Mouse (Mus musculus): ENCODE data around the gene Ubap2. TPM values are rescaled to one million over a fixed set of nuclear protein-coding genes. Genes with fewer than 3 reads are reported as not detected.

Gene Ubap2
- polyA plus RNA-seq (2016; fragmentation: Nextera tagmentation; extraction: Ambion mirVana) = 77.0 and 86.5 TPM in 2 replicates

DNA sequence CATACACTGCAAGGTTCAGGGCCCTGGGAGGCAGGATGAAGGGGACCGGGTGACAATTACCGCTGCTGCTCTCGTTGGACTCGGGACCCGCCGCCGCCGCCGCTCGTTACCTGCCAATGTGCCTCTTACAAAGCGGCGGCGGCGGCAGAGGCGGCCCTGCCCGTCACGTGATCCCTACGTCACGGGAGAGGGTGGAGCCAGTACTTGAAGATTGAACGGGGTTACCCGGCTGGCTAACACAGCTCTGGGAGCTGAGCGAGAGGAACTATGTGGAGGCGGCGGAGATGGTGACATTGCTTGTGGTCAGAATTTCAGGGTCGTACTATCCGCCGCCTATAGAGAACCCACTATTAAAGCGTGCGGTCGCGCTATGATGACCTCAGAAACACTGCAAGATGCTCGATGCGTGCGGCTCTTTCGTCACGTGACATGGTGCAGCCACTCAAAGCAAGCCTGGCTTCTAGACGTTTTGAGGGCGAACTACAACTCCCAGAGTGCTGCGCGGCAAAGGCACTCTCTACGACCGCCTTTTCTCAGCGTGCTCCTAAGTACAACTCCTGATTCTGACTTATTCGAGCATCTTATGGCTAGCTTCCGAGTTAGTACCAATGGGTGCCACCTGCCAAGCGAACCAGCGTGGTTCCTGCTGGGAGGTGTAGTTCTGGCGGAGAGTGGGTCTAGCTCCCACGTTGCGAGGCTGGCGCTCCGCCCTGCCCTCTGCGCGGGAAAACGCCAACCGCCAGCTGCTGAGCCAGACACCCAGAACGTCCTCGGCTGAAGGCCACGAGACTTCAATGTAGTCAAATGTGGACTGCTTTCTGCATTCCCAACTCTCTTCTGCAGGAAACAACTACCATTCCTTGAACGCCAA, at the start of gene Ubap2:
TSS of gene Ubap2 (minus strand) at position 165 of the 871 bp plus-strand sequence.
- Histone ChIP-seq H3K9me3 (replicated peaks) (no peaks in the 10 kb centered on the region), H3K27me3 (ENCODE audit: low read depth, poor library complexity, severe bottlenecking) (no peaks in the 10 kb centered on the region), H3K27ac (replicated peaks) (peak within 1 kb of the TSS; percentile 97), H3K4me3 (peak within 1 kb of the TSS; percentile 92), H3K36me3 (peaks cover 22% of the 10 kb centered on the region), H3K4me1 (peaks cover 32% of the 10 kb centered on the region)
- under 1% methylated on average over 60 of the region's 60 CpGs for WGBS
- peak; percentile 97 for DNase-seq (ENCODE audit: low spot score)

DNA sequence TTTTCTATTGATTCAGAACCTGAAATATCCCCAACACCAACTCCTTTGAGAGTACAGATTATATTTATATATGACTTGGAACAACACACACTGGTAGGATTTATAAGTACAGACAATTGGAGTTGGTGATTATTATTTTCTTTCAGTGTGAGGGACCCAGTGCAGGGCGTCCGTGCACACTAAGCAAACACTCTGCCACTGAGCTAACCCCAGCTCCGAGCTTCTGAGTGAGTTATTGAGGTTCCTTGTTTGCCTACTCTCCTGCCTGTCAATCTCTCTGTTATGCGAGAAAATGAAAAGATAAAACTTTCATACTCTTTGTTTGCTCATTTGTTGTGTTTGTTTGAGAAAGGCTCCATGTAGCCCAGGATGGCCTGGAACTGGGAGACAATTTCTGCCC, 46.0 kb upstream of the Ubap2 start:
- Histone ChIP-seq H3K9me3 (replicated peaks) (no peaks in the 10 kb centered on the region), H3K4me3 (no peak overlapping the region), H3K4me1 (no peaks in the 10 kb centered on the region), H3K36me3 (no peaks in the 10 kb centered on the region), H3K27me3 (ENCODE audit: low read depth, poor library complexity, severe bottlenecking) (no peaks in the 10 kb centered on the region), H3K27ac (replicated peaks) (no peak overlapping the region)
- DNase-seq (ENCODE audit: low spot score) = no peak
- 81% methylated on average over 4 of the region's 4 CpGs for WGBS

DNA sequence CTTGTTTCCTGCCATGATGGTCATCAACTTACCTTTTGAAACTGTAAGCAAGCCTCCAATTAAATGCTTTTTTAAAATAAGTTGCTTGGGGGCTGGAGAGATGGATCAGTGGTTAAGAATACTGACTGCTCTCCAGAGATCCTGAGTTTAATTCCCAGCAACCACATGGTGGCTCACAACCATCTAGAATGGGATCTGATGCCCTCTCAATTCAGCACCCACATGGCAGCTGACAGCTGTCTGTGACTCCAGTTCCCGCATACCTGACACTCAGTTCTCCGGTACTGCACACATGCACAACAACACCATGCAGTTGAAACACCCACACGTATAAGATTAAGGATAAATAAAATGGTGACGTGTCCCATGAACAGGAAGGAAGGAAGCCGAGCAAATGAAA, 43.3 kb upstream of the Ubap2 start:
- 85% methylated on average over 5 of the region's 5 CpGs for WGBS
- DNase-seq (ENCODE audit: low spot score) = no peak
- no peaks in the 10 kb centered on the region for H3K27me3 ChIP-seq (ENCODE audit: low read depth, poor library complexity, severe bottlenecking)
- H3K4me3 ChIP-seq = no peak overlapping the region
- H3K27ac ChIP-seq (replicated peaks) = no peak overlapping the region
- H3K4me1 ChIP-seq = peaks cover 21% of the 10 kb centered on the region
- 0 out of 2 replicates have a peak, but pooled peaks cover under 1% of the 10 kb centered on the region for H3K36me3 ChIP-seq
- no peaks in the 10 kb centered on the region for H3K9me3 ChIP-seq (replicated peaks)

DNA sequence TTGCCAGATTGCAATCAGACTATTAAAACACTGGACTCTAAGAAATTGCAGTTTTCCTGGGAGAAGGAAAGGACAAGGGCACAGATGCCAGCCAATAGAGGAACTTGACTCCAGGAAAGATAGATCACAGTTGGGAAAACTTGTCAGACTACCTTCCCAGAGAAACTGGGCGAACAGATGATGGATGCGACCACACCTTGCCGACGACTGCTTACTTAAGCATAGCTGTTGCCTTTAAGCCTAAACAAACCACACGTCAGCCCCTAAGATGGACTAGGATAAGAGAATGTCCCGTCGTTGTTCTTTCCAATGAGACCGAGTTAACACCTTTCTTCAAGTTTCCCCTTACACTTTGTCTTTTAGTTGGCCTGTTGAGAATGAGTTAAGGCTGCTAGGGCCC, 40.2 kb upstream of the Ubap2 start:
- no peak for DNase-seq (ENCODE audit: low spot score)
- H3K36me3 ChIP-seq = peaks cover 30% of the 10 kb centered on the region
- H3K4me1 ChIP-seq = peaks cover 26% of the 10 kb centered on the region
- H3K9me3 ChIP-seq (replicated peaks) = no peaks in the 10 kb centered on the region
- 60% methylated on average over 8 of the region's 8 CpGs for WGBS
- H3K4me3 ChIP-seq = peak overlapping the region; percentile 98
- no peaks in the 10 kb centered on the region for H3K27me3 ChIP-seq (ENCODE audit: low read depth, poor library complexity, severe bottlenecking)
- peak overlapping the region; percentile 88 for H3K27ac ChIP-seq (replicated peaks)

DNA sequence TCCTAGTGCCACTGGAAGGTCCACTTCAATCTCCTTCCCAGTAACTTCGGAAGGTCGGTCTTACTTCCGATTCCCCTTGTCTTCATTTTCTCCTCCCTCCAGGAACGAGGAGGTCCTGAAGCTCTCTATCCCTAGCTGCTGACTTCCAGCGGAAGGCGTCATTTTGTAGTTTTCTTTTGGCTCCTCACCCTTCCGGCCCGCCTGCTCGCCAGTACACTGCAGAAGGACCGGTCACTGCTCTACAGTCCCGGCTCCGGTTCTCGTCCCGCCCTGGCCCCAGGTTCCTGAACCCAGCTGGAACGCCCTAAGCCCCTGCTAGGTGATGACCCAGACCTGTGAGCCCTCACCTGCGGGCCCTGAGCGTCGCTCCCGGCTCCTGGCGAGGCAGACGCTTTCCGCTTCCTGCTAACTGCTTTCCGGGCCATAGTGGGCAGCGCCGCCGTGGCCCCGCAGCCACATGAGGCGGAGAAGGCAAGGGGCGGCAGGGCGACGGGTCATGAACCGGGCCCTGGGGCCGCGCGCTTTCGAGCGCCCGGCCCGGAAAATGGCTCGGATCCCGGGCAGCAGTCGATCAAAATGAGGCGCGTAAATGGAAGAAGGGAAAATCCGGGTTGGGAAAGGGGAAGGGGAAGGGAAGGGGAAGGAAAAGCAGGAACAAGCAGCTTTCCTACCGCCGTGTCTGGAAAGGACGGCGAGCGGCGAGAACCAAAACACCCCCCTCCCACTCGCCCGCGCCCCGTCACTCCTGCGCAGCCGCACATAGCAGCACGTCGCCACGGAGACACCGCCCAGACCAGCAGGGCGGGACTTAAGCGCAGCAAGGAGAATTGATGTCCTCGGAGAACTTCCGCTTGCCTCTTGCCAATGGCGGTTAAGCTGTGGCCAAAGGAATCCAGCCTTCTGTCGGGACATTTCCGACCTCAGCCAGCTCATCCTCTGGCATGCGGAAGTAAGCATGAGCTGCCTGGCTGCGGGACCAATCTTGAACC, 39.5 kb upstream of the Ubap2 start, which contains the start of gene Dcaf12:
TSS of gene Dcaf12 (minus strand) at position 749 of the 989 bp plus-strand sequence.
- Histone ChIP-seq H3K36me3 (peaks cover 38% of the 10 kb centered on the region), H3K27me3 (ENCODE audit: low read depth, poor library complexity, severe bottlenecking) (no peaks in the 10 kb centered on the region), H3K4me3 (peak within 1 kb of the TSS; percentile 98), H3K4me1 (peaks cover 26% of the 10 kb centered on the region), H3K9me3 (replicated peaks) (no peaks in the 10 kb centered on the region), H3K27ac (replicated peaks) (peak within 1 kb of the TSS; percentile 88)
- DNase-seq (ENCODE audit: low spot score) = peak; percentile 95
- WGBS = under 1% methylated on average over 70 of the region's 70 CpGs

DNA sequence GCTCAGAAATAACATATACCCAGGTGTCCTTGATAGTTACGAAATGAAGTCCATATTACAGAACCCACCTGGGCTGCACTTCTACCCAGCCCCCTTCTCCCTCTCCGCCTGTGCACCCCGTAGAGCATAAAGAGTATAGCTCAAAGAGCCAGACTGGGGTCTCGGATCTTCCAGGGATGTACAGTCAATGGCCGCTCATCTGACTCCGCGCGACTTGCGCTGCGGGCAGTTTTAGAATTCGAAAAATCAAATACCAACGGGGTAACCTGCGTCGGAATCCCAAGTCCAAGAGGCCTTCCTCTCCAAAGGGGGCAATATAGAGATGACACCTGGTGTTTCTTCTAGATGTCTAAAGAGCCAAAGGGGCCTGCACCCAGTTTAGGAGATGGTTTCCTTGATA, 38.8 kb upstream of the Ubap2 start:
- peaks cover 45% of the 10 kb centered on the region for H3K36me3 ChIP-seq
- peak overlapping the region; percentile 88 for H3K27ac ChIP-seq (replicated peaks)
- H3K9me3 ChIP-seq (replicated peaks) = no peaks in the 10 kb centered on the region
- peaks cover 26% of the 10 kb centered on the region for H3K4me1 ChIP-seq
- no peak for DNase-seq (ENCODE audit: low spot score)
- H3K27me3 ChIP-seq (ENCODE audit: low read depth, poor library complexity, severe bottlenecking) = no peaks in the 10 kb centered on the region
- WGBS = 19% methylated on average over 14 of the region's 14 CpGs
- peak overlapping the region; percentile 98 for H3K4me3 ChIP-seq

DNA sequence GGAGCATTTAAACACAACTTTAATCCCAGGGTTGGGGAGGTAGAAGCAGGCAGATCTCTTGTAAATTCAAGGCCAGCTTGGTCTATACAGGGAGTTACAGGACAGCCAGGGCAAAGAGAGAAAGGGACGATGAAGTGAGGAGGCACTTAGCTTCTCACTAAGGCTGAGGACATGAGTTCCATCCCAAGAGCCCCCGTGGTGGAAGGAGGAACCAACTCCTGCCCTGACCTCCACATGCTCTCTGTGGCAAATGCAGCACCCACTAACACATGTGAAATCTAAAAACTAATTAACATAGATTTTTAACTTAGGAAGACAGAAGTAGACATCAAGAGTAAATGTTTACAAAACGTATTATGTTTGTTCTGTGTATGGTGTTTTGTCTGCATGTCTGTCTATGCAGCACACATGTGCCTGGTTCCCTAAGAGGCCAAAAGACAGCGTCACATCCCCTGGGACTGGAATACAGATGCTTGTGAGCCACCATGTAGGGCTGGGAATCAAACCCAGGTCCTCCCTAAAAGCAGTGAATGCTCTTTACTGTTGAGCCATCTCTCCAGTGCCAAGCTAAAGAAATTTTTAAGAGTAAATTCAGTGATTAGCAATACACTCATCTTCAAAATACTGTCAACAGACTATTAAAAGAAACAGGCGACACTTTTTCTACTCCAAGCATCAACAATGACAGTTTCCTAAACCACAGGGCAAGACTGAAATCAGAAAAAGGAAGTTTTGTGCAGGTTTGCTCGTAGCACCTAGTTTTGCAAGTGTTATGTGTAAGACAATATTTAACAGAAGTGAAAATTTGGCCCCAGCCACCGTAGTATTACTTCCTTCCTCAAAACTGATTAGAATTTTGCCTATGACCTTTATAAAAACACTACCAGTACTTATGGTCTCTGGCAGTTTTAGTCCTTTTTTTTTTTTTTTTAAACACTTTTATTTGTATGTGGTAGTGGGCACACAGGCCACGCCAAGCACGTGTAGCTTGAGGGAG, 35.9 kb upstream of the Ubap2 start:
- H3K9me3 ChIP-seq (replicated peaks) = no peaks in the 10 kb centered on the region
- H3K27ac ChIP-seq (replicated peaks) = no peak overlapping the region
- peaks cover 26% of the 10 kb centered on the region for H3K4me1 ChIP-seq
- WGBS = 94% methylated on average over 9 of the region's 9 CpGs
- H3K27me3 ChIP-seq (ENCODE audit: low read depth, poor library complexity, severe bottlenecking) = no peaks in the 10 kb centered on the region
- H3K4me3 ChIP-seq = no peak overlapping the region
- peaks cover 70% of the 10 kb centered on the region for H3K36me3 ChIP-seq
- DNase-seq (ENCODE audit: low spot score) = no peak

DNA sequence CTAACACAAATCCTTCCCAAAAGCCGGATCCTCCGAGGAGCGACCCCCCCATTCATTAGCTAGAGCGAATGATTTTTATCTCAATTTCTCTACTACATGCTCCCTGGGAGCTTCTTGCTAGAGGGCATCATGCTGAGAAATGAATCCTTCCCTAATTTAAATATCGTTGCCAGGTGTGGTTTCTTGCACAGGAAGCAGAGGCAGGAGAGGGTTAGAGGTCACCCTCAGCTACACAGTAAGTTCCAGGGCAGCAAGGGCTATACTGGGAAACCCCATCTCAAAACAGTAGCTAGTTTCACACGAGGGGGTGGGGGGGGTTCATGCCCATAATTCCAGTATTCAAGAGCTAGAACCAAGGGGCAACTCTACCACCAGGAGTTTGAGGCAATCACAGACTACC, 32.5 kb upstream of the Ubap2 start:
- Histone ChIP-seq H3K4me3 (no peak overlapping the region), H3K27ac (replicated peaks) (no peak overlapping the region), H3K27me3 (ENCODE audit: low read depth, poor library complexity, severe bottlenecking) (no peaks in the 10 kb centered on the region), H3K36me3 (peaks cover 85% of the 10 kb centered on the region), H3K9me3 (replicated peaks) (no peaks in the 10 kb centered on the region), H3K4me1 (no peaks in the 10 kb centered on the region)
- no peak for DNase-seq (ENCODE audit: low spot score)
- 91% methylated on average over 6 of the region's 6 CpGs for WGBS

DNA sequence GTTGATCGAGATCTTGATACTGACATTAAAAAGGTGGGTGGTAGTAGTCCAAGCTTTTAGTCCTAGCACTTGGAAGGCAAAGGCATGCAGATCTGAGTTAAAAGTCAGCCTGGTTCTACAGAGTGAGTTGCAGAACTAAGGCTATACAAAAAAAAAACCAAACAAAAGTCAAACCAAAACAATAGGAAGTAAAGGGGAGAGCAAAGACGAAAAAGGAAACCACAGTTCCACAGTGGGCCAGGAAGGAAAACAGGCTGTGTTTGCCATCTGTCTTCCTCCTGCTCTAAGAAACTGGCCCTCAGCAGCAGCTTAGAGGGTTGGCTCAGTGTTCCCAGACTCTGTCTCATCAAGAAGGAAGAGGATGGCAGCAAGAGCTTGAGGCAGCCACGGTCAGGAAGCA, 29.4 kb upstream of the Ubap2 start:
- Histone ChIP-seq H3K27me3 (ENCODE audit: low read depth, poor library complexity, severe bottlenecking) (no peaks in the 10 kb centered on the region), H3K9me3 (replicated peaks) (no peaks in the 10 kb centered on the region), H3K4me3 (no peak overlapping the region), H3K27ac (replicated peaks) (no peak overlapping the region), H3K4me1 (no peaks in the 10 kb centered on the region), H3K36me3 (peaks cover 85% of the 10 kb centered on the region)
- DNase-seq (ENCODE audit: low spot score) = no peak
- 72% methylated on average over 3 of the region's 3 CpGs for WGBS

DNA sequence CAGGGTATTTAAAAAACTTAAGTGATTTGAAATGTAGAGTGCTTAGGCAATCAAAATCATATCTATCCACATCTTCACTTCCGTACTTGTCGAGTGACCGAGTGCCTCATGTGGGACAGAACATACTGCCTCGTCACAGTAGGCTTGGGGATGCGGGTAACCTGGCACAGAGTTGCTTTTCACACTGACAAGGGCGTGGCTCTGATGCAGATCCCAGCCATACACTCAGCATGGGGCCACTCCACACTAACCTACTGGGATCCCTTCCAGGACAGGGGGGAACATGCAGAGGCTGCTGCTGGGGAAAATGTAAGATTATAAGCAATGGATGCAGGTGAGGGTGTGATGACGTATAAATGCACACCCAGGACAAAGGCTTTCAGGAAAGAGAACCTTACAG, 28.7 kb upstream of the Ubap2 start:
- WGBS = 91% methylated on average over 7 of the region's 7 CpGs
- Histone ChIP-seq H3K4me3 (no peak overlapping the region), H3K4me1 (no peaks in the 10 kb centered on the region), H3K9me3 (replicated peaks) (no peaks in the 10 kb centered on the region), H3K27ac (replicated peaks) (no peak overlapping the region), H3K36me3 (peaks cover 85% of the 10 kb centered on the region), H3K27me3 (ENCODE audit: low read depth, poor library complexity, severe bottlenecking) (no peaks in the 10 kb centered on the region)
- no peak for DNase-seq (ENCODE audit: low spot score)

DNA sequence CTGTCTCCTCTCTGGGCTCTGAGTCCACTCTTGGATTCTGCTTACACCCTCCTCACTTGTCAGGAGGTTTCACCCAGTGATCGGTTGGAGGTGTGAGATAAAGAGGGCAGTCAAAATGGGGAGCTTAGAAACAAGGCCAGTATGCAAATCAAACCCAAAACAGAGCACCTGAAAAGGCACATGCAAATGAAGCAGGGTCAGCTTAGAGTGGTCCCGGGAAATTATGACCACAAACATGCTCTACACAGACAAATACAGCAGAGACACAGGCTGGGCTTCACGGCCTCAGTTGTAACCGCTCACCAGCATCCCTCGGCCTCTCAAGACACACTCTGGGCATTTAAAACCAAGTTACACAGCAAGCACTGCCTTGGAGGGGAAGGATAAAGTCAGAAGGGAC, 24.0 kb upstream of the Ubap2 start:
- Histone ChIP-seq H3K27ac (replicated peaks) (no peak overlapping the region), H3K36me3 (peaks cover 97% of the 10 kb centered on the region), H3K4me3 (no peak overlapping the region), H3K4me1 (no peaks in the 10 kb centered on the region), H3K9me3 (replicated peaks) (no peaks in the 10 kb centered on the region), H3K27me3 (ENCODE audit: low read depth, poor library complexity, severe bottlenecking) (no peaks in the 10 kb centered on the region)
- 92% methylated on average over 5 of the region's 5 CpGs for WGBS
- DNase-seq (ENCODE audit: low spot score) = no peak

DNA sequence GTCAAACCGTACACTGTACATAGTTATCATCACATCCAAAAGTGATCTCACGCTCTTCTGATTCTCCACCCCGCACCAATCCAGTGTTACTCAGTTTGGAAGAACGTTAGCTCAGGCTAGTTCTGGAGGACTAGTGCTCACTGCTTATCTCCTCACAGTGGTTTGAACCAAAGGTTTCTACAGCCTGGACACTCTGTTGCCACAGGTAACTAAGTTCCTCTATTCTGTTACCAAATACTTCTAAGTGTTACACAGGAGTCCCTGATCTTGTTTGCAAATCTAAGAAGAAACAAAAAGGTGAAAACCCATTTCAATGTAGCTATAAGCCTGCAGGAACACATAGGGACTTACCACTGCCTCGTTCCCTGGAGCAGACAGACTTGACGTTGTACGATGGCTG, 21.0 kb upstream of the Ubap2 start:
- WGBS = 96% methylated on average over 7 of the region's 7 CpGs
- no peak overlapping the region for H3K4me3 ChIP-seq
- H3K4me1 ChIP-seq = no peaks in the 10 kb centered on the region
- H3K27ac ChIP-seq (replicated peaks) = no peak overlapping the region
- no peaks in the 10 kb centered on the region for H3K27me3 ChIP-seq (ENCODE audit: low read depth, poor library complexity, severe bottlenecking)
- H3K36me3 ChIP-seq = peaks cover 99% of the 10 kb centered on the region
- DNase-seq (ENCODE audit: low spot score) = no peak
- no peaks in the 10 kb centered on the region for H3K9me3 ChIP-seq (replicated peaks)
